Mouse (Mus musculus) kidney, adult 2 months (tissue): ENCODE data around the gene Atxn1l. TPM values are rescaled to one million over a fixed set of nuclear protein-coding genes. Genes with fewer than 3 reads are reported as not detected.

Source experiments
- DNase-seq: peaks from one replicate; pipeline ENCODE4 v3.0.0; 2021
- H3K27ac ChIP-seq: fragments of 200-500 bp; 2 replicates; pipeline ENCODE4 v1.5.1; 2012; ENCODE audit warnings: low read depth, low read length, control low read depth, inconsistent platforms; ENCODE audit not compliant: insufficient read depth
- H3K27me3 ChIP-seq: fragments of 200-500 bp; replicated peaks from 2 replicates; pipeline ENCODE4 v1.6.1; 2012; ENCODE audit warnings: mild to moderate bottlenecking, moderate library complexity, low read length, inconsistent platforms; ENCODE audit not compliant: control insufficient read depth, insufficient read depth
- H3K36me3 ChIP-seq: fragments of 200-500 bp; 2 replicates; pipeline ENCODE4 v1.6.1; 2012; ENCODE audit warnings: mild to moderate bottlenecking, moderate library complexity, low read length, inconsistent platforms; ENCODE audit not compliant: control insufficient read depth, insufficient read depth
- H3K4me1 ChIP-seq: fragments of 200-500 bp; 2 replicates; pipeline ENCODE4 v1.6.1; 2011; ENCODE audit warnings: low read length; ENCODE audit not compliant: control insufficient read depth, insufficient read depth
- H3K4me3 ChIP-seq: fragments of 200-500 bp; 2 replicates; pipeline ENCODE4 v1.5.1; 2011; ENCODE audit warnings: mild to moderate bottlenecking, low read depth, low read length, control low read depth; ENCODE audit not compliant: insufficient read depth
- CTCF ChIP-seq: fragments of 200-500 bp; conservative IDR thresholded peaks from 2 replicates; pipeline ENCODE4 v1.5.1; 2011; ENCODE audit warnings: low read depth, mild to moderate bottlenecking, control low read depth, low read length, moderate library complexity, mixed read lengths; ENCODE audit not compliant: insufficient read depth, insufficient read length
- POLR2A ChIP-seq: fragments of 200-500 bp; IDR thresholded peaks from one replicate; pipeline ENCODE4 v1.6.1; 2011; ENCODE audit warnings: low read depth, low read length, control low read depth
- WGBS: fragments of 180-500 bp; shearing (Covaris S2); methylation state at CpG from one replicate; pipeline ENCODE4 v1.1.7; 2018; 5-methylcytosine and 5-hydroxymethylcytosine counted together
- polyA plus RNA-seq: library from polyadenylated mRNA; depleted of rRNA; stranded (reverse); fragments of >200 nt; gene quantifications from 2 replicates; pipeline ENCODE4 v1.2.3, GENCODE M21; 2012

The Atxn1l gene
- polyA plus RNA-seq, 1 experiment: 17.2 TPM

DNA sequence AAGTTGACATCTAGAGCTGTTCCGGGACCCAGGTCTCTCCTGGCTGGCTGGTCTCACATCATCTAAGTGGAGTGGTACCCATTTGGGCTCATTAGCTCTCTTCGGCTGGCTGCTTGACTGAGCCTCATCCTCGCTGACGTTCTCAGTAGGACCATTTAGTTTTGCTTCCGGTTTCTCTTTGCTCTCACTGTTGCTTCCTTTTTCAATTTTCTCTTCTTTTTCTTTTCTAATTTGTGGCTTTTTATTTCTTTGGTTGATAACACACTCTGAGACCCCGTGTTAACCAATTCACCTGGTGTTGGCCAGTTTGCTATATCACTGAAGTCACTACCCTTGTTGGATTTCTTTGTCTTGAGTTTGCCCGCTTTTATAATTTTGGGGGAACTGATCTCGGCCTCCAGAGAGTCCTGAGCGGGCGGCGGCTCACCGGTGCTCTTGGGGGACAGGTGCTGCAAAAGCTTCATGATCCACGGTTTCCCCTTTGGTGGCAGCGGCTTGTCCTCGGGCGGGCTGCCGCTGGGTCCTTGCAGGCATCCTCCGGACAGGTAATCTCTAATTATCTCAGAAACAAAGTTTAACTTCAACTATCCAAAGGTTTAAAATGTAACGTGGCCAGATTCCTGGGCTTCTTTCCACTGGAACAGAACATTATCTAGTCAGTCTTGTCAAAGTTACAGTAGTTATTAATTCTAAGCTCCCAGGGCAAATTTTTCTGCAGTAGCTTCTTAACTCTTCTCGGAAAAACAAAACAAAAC lies 14.4 kb upstream of the Atxn1l start:
- Histone ChIP-seq H3K4me1 (peaks cover 2% of the 10 kb centered on the region; the same call in 1 of the 2 replicates), H3K27ac (peak overlapping the region; percentile 69), H3K4me3 (peak overlapping the region; percentile 45; the same call in 1 of the 2 replicates), H3K36me3 (no peaks in the 10 kb centered on the region), H3K27me3 (no peaks in the 10 kb centered on the region)
- TF ChIP-seq POLR2A: no peak
- TF ChIP-seq CTCF: no peak
- WGBS: 57% methylated on average over 20 of the region's 20 CpGs
- peak; percentile 86 for DNase-seq

DNA sequence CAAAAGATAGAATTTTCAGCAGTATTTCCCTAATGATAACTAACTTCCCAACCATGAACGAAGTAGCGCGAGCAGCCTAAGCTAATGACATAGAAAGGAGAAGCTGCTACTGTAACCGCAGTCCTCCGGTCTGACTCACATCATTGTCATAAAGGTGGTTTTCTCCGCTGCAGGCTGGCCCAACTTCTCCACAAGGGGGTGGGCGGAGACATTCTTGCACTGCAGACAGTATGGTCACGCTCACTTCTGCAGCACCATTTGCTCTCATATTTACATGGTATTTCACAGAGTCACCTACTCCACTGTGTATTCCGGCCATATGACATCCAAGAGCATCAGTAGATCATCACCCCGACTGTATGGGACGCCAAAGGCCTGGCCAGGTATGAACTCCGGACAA lies 13.2 kb upstream of the Atxn1l start:
- no peaks in the 10 kb centered on the region for H3K36me3 ChIP-seq
- TF ChIP-seq POLR2A (no peak), CTCF (no peak; the same call in 1 of the 2 replicates)
- no peaks in the 10 kb centered on the region for H3K27me3 ChIP-seq
- no peak overlapping the region for H3K27ac ChIP-seq
- 37% methylated on average over 12 of the region's 12 CpGs for WGBS
- peak overlapping the region; percentile 24; the same call in 1 of the 2 replicates for H3K4me3 ChIP-seq
- peak; percentile 53 for DNase-seq
- peaks cover 2% of the 10 kb centered on the region; the same call in 1 of the 2 replicates for H3K4me1 ChIP-seq

GRCm38 (mm10) chr8:109750274-109750673 lies 12.7 kb upstream of the Atxn1l start:
- TF ChIP-seq CTCF (no peak), POLR2A (no peak)
- no peaks in the 10 kb centered on the region for H3K36me3 ChIP-seq
- no peaks in the 10 kb centered on the region for H3K27me3 ChIP-seq
- 20% methylated on average over 5 of the region's 5 CpGs for whole genome bisulfite sequencing
- H3K27ac ChIP-seq: peak overlapping the region; percentile 52
- DNase-seq: peak; percentile 10
- H3K4me1 ChIP-seq: peaks cover 2% of the 10 kb centered on the region; the same call in 1 of the 2 replicates
- H3K4me3 ChIP-seq: no peak overlapping the region

DNA sequence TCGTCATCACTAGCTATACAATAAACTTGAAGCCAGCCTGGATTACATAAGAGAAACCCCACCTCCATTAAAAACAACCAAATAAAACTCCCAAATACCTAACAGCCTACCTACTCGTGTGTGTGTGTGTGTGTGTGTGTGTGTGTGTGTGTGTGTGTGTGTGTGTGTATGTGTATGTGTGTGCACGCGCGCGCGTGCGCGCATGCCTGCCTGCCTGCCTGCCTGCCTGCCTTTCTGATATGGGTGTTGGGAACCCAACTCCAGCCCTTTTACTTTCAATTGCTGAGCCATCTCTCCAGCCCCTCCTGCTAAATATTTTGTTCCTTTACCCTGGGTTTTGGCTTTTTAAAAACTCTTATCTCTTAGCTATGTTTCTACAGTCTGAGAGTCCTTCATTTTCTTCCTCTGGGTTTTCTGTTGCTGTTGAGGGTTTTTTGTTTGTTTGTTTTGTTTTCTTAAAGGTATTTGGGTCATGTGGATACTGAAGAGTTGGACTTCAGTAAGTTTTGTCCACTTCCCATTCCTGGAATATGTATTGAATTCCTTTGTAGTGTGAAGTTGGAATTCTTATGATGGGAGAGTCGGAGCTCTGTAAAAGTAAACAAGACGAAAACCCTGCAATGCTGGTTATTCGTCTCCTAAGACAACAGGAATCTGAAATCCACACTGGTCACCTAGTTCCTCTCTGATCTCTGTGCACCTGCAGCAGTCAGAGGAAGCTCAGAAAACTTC lies 10.1 kb upstream of the Atxn1l start:
- TF ChIP-seq POLR2A: no peak
- no peak for TF ChIP-seq CTCF
- Histone ChIP-seq H3K4me1 (peaks cover 2% of the 10 kb centered on the region; the same call in 1 of the 2 replicates), H3K36me3 (no peaks in the 10 kb centered on the region), H3K4me3 (no peak overlapping the region), H3K27me3 (no peaks in the 10 kb centered on the region), H3K27ac (no peak overlapping the region)
- DNase-seq: no peak
- 77% methylated on average over 12 of the region's 12 CpGs for WGBS

- H3K27ac ChIP-seq: peak overlapping the region; percentile 59; the same call in 1 of the 2 replicates
- 68% methylated on average over 1 of the region's 1 CpGs for WGBS
- H3K4me1 ChIP-seq: peaks cover 5% of the 10 kb centered on the region; the same call in 1 of the 2 replicates
- H3K4me3 ChIP-seq: peak overlapping the region; percentile 98
- TF ChIP-seq CTCF (no peak), POLR2A (no peak)
- no peaks in the 10 kb centered on the region for H3K36me3 ChIP-seq
- DNase-seq: no peak
- no peaks in the 10 kb centered on the region for H3K27me3 ChIP-seq
Measured at GRCm38 (mm10) chr8:109738049-109738380, 476 bp upstream of the Atxn1l start.

DNA sequence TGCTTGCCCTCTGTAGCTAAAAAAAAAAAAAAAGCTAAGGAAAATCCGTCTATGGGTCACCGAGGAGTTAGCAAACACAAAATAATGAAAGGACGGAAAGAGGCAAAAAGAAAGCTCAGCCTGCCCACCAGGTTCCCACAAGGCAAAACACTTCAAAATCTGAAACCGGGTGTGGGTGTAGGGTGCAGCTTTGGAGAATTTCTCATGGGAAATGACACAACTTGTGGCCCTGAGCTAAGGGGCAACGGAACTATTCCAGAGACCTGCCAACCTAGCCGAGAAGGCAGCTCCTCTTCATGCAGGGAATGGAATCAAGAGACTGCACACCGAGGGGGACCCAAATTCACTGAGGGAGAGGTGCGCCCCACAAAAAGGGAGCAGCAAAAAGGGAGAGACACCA lies 720 bp downstream of the Atxn1l start:
- TF ChIP-seq CTCF (no peak), POLR2A (no peak)
- Histone ChIP-seq H3K27me3 (no peaks in the 10 kb centered on the region), H3K27ac (peak overlapping the region; percentile 41; the same call in 1 of the 2 replicates), H3K4me1 (peaks cover 5% of the 10 kb centered on the region; the same call in 1 of the 2 replicates), H3K4me3 (peak overlapping the region; percentile 98), H3K36me3 (no peaks in the 10 kb centered on the region)
- peak; percentile 6 for DNase-seq
- WGBS: 2% methylated on average over 8 of the region's 8 CpGs

DNA sequence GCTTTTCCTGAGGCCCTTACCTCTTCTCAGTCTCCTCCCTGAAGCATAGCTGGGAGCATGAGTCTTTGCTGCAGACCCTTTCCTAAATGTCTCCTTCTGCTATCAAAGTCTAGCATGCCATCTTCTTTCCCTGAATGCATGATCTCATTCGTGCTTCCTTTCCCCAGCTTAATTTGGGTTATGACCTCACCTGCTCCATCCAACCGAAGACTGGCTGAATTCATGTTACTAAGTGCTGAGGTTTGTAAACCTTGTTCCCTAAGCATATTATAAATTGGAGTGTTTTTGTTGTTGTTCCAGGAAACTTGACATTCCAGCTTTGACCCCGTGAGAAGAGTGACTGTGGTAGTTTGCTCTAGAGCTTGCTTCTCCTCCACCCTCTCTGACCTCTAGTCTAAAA lies 3.5 kb downstream of the Atxn1l start:
- TF ChIP-seq CTCF (no peak), POLR2A (no peak)
- H3K4me1 ChIP-seq: peaks cover 5% of the 10 kb centered on the region; the same call in 1 of the 2 replicates
- DNase-seq: peak; percentile 51
- 37% methylated on average over 3 of the region's 3 CpGs for WGBS
- H3K36me3 ChIP-seq: no peaks in the 10 kb centered on the region
- no peak overlapping the region for H3K4me3 ChIP-seq
- H3K27me3 ChIP-seq: no peaks in the 10 kb centered on the region
- H3K27ac ChIP-seq: no peak overlapping the region
